Mouse (Mus musculus) kidney, adult 18-20 months (tissue): Measurements from ENCODE around the gene Rab3il1.

Experiments used
- DNase-seq: peaks from one replicate; pipeline ENCODE4 v3.0.0; 2021

The Rab3il1 gene

DNA sequence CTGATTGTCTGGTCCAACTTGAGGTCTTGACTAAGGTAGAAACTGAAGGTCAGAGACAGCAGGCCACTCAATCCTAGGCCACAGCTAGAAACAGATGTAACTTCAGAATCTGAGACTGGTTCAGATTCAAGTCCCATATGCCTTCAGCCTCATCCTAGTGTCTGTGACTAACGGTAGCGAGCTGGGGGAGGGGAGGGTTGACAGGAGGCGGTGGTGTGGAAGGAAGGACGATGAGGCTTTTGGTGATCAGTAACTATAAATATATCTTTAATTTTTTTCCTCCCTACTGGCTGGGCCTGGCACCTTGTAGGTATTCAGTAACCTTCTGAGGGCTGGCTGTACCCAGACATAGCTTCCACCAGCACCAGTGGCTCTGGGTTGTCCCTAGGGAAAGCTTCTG is 14.0 kb downstream of the Rab3il1 start:
- no peak for DNase-seq

GRCm38 (mm10) chr19:10016151-10016550 is 14.7 kb downstream of the Rab3il1 start:
- no peak for DNase-seq

- peak; percentile 92 for DNase-seq
Measured at GRCm38 (mm10) chr19:10017637-10018526, 16.4 kb downstream of the Rab3il1 start.

- no peak for DNase-seq
Measured at GRCm38 (mm10) chr19:10018527-10018818, 17.0 kb downstream of the Rab3il1 start.

DNA sequence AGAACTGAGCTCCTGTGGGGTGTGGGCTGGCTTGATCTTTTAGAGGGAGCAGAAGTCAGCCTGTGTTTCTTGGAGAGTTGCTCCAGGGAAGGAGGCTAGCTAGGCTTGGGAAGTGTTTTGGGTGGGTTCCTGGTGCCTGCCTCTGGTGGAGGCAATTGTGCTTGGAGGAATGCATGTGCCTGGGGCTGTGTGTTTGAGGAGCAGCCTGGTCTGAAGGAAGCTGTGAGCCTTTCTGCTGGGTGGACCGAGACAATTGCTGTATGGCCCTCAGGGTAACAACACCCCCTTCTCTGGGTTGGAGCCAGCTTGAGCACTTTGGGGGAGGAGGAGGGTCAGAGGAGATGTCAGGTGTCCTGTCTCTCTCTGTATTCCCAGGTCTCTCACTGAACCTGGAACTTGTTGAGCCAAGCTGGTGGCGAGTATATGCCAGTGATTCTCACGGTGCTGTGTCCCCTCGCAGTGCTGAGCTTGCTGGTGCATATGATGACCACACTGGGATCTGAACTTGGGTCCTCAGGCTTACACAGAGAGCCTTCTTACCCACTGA is 17.8 kb downstream of the Rab3il1 start:
- no peak for DNase-seq

- no peak for DNase-seq
Measured at GRCm38 (mm10) chr19:10021981-10022380, 20.5 kb downstream of the Rab3il1 start.

DNA sequence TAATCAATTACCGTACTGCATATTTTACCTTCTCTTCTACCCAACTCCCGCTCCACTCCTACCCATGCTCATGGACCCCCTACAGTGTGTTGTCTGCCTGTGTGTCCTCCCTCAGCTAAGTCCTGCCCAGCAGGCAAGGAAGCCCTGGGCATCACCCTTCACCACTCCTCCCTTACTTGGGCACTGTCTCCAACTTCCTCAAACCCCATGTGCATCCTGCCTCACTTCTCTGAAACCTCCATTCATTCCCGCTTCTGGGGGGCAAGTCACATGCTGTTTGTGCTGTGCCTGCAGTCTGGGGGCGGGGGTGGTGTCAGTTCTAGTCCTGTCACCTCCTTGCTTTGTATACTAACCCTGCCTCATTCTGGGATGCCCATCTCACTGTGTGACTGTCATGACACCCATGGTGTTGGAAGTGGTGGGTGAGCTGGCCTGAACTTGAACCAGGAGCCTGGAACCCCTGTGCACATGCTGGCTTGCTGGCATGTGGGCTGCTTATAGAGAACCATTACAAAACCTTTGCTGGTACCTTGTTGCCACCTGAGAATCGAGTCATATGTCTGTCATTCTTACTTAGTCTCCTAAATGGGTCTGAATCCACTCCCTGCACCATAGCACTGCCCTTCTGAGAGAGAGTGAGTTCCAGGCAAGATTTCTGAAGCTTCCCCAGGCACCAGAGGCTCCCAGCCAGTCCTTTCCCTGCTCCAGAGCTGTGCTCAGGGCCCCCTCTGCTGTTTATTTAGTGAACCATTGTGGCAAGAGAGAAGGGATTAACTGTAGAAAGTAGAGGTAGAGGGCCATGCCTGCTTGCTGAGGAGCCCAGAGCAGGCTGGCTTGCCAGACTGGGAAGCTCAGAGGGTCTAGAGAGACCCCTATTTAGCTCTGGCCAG is 21.2 kb downstream of the Rab3il1 start:
- peak; percentile 62 for DNase-seq

GRCm38 (mm10) chr19:10023304-10023758 is 21.9 kb downstream of the Rab3il1 start:
- no peak for DNase-seq

DNA sequence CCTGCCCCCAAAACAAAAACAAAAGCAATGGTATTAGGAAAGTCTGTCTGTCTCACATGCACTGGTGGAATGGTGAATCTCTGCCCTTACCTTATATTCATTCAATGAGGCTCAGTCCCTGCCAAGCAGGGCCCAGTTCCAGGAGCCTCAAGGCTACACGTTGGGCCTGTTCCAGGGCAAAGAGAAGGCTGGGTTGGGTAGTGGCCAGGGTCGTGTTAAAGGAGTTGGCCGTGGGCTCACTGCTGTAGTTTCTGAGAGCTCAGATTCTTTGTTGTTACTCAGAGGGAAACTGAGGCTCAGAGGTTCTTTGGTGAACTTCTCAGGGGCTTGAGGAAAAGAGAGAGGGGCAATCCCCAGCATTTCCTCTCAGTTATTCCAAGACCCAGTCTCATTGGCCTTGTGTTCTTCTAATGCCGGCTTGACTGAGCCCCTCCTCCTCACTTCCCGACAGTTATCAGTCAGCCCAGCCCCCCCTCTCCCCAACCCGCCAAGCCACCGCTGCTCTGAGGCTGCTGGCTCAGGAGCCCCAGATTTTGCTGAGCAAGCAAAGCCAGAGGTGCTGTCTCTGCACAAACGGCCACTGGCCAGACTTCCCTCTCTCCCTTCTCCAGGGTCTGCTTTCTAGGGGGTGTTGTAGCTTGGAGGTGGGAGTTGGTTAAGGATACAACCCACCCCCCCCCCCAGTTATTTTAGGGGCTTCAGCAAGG is 23.9 kb downstream of the Rab3il1 start:
- peak; percentile 70 for DNase-seq

- DNase-seq = peak; percentile 45
Measured at GRCm38 (mm10) chr19:10029746-10030145, 28.3 kb downstream of the Rab3il1 start.

GRCm38 (mm10) chr19:10033211-10033973 is 31.9 kb downstream of the Rab3il1 start:
- peak; percentile 73 for DNase-seq

DNA sequence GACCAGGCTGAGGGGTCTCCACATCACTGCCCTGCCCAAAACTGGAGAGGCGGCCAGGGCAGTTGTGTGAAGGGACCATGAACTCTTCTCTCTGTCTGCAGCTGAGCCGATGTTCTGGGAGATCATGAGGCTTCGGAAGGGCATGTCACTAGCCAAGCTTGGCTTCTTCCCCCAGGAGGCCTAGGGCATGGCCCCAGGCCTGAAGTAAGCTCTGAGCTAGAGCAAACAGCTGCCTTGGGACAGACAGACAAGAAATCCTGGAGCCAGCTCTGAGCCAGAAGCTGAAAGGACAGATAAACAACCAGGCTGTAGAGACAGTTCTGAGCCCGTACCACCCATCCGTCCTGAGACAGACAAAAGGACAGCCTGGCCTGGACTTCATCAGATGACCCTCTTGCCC is 32.9 kb downstream of the Rab3il1 start:
- DNase-seq = no peak

- peak; percentile 86 for DNase-seq
Measured at GRCm38 (mm10) chr19:10034785-10035447, 33.4 kb downstream of the Rab3il1 start.

GRCm38 (mm10) chr19:10037534-10037933 is 36.1 kb downstream of the Rab3il1 start:
- peak; percentile 32 for DNase-seq

GRCm38 (mm10) chr19:10038364-10038763 is 36.9 kb downstream of the Rab3il1 start:
- no peak for DNase-seq

GRCm38 (mm10) chr19:10038910-10039309 is 37.4 kb downstream of the Rab3il1 start:
- DNase-seq = peak; percentile 64

- peak; percentile 55 for DNase-seq
Measured at GRCm38 (mm10) chr19:10039615-10040014, 38.1 kb downstream of the Rab3il1 start.

DNA sequence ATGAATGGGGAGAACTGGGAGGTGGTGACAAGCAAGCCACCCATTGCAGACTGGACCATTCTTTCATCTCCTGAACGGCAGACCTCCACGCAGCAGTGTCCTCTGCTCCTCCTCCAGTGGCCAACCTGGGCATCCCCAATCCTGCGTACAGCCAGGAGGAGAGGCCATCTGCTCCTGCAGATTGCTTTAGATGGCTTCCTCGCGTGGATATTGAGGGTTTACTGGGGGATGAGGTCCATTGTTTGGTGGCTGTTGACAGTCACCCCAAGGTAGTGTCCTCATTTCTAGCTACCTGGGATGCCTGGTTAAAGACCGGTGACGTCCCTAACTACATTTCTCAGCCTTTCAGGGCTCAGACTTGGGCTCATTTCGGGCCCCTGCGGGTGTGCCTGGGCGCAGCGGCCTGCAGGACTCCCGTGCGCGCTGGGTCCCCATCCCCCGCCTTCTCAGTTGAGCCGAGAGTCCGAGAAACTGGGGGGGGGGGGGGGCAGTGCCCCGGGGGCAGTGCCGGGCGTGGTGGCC is 39.5 kb downstream of the Rab3il1 start:
- DNase-seq = no peak

DNA sequence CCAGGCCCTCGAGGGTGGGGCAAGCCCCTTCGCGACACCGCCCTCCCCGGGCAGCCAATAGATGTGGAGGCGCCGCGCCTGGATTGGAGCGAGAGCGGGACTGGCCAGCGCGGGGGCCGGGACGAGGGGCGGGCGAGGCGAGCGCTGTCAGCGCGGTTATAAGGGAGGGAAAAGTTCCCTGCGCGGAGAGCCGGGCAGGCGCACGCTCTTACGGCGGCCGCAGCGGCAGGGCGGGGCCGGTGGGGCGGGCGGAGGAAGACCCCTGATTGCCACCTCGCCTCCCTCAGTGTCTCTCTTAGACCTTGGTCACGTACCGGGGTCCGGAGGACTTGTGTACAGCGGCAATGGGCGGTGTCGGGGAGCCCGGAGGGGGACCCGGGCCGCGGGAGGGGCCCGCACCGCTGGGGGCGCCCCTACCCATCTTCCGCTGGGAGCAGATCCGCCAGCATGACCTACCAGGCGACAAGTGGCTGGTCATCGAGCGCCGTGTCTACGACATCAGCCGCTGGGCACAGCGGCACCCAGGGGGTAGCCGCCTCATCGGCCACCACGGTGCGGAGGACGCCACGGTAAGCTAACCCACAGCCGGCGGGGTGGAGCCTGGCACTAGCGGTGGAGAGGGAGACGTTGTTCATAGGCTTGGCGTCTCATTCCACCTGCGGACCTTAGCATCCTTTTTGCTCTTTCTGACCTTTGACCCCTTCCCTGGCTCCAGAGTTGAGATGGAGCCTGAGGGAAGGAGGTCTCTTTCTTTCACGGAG is 40.1 kb downstream of the Rab3il1 start, which contains the start of gene Fads3:
Gene Fads3 (plus strand): TSS at position 182 of the 761 bp plus-strand sequence.
- peak; percentile 82 for DNase-seq

DNA sequence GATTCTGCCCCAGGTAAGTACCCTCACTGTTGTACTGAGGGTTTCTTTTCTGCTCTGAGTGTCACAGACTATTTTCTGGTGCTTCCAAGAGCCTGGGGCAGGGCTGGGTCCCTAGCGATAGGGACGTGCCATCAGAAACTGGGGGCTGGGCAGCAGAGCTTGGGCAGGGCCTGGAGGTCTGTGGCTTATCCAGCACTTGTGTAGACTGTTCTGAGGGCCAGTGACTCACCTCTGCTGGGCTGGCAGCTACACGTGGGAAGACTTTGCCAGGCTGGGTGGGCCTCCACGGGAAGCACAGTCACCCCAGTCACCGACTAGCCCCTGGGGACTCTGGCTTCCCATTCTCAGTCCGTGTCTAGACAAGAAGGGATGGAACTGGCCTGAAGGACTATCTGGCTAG is 40.8 kb downstream of the Rab3il1 start:
- DNase-seq = no peak
